Mouse (Mus musculus) intestine, embryonic 15.5 days (tissue): ENCODE data around the gene Agfg1. TPM values are rescaled to one million over a fixed set of nuclear protein-coding genes. Genes with fewer than 3 reads are reported as not detected.

ENCODE experiments used
- ATAC-seq: fragments of 200-750 bp; cut with Nextera tagmentation; 2 replicates; pipeline ENCODE4 v1.8.0; 2017; ENCODE audit warnings: moderate TSS enrichment, moderate library complexity
- H3K27ac ChIP-seq: fragments of 300-500 bp; sonication (generic); 2 replicates; pipeline ENCODE4 v1.5.1; 2015; ENCODE audit warnings: mild to moderate bottlenecking, inconsistent platforms
- H3K27me3 ChIP-seq: fragments of 300-500 bp; sonication (generic); replicated peaks from 2 replicates; pipeline ENCODE4 v1.6.1; 2015; ENCODE audit warnings: inconsistent platforms
- H3K36me3 ChIP-seq: fragments of 300-500 bp; sonication (generic); 2 replicates; pipeline ENCODE4 v1.6.1; 2015; ENCODE audit warnings: inconsistent platforms
- H3K4me1 ChIP-seq: fragments of 300-500 bp; sonication (generic); replicated peaks from 2 replicates; pipeline ENCODE4 v1.6.1; 2015; ENCODE audit warnings: inconsistent platforms
- H3K4me2 ChIP-seq: fragments of 300-500 bp; sonication (generic); replicated peaks from 2 replicates; pipeline ENCODE4 v1.6.1; 2015; ENCODE audit warnings: mild to moderate bottlenecking, inconsistent platforms
- H3K4me3 ChIP-seq: fragments of 300-500 bp; sonication (generic); replicated peaks from 2 replicates; pipeline ENCODE4 v1.5.1; 2015; ENCODE audit warnings: inconsistent platforms
- H3K9ac ChIP-seq: fragments of 300-500 bp; sonication (generic); 2 replicates; pipeline ENCODE4 v1.6.1; 2015; ENCODE audit warnings: inconsistent platforms
- H3K9me3 ChIP-seq: fragments of 300-500 bp; sonication (generic); 2 replicates; pipeline ENCODE4 v1.6.1; 2016; ENCODE audit warnings: inconsistent platforms
- WGBS: fragments of 180-500 bp; shearing (Covaris S2); methylation state at CpG from one replicate; pipeline ENCODE4 v1.1.7; 2015; 5-methylcytosine and 5-hydroxymethylcytosine counted together
- polyA plus RNA-seq: library from polyadenylated mRNA; unstranded; fragments of >200 nt; fragmentation: Nextera tagmentation; extraction: Ambion mirVana; gene quantifications from 2 replicates; pipeline ENCODE4 v1.2.1, GENCODE M21; 2015

The Agfg1 gene
- polyA plus RNA-seq, 1 experiment from 2014 or later: 35.7 TPM

GRCm38 (mm10) chr1:82806391-82806790, 32.9 kb upstream of the Agfg1 start:
- Histone ChIP-seq H3K9me3 (no peaks in the 10 kb centered on the region), H3K27ac (no peak overlapping the region), H3K36me3 (no peaks in the 10 kb centered on the region), H3K9ac (no peak overlapping the region), H3K4me3 (no peak overlapping the region), H3K4me2 (no peak overlapping the region), H3K27me3 (no peaks in the 10 kb centered on the region), H3K4me1 (no peaks in the 10 kb centered on the region)
- ATAC-seq: no peak
- 73% methylated on average over 8 of the region's 8 CpGs for WGBS

DNA sequence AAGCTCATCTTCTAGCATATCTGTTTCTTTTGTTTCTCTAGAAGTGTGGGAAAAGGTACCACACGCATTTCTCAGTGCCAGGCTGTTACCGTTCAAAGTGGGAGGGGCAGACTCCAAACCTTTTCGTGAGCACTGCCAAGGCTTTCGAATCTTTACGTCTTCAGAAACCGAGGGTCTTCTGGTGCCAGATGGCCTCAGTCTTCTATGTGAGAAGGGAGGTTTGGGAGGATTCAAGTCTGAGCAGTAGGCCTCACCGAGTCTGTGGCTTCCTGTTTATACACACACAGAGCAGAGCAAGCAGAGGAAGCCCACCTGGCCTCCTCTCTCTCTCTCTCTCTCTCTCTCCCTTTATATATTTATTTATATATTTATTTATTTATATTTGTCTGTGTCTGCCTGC, 32.1 kb upstream of the Agfg1 start:
- Histone ChIP-seq H3K9ac (no peak overlapping the region), H3K36me3 (no peaks in the 10 kb centered on the region), H3K4me3 (no peak overlapping the region), H3K4me1 (no peaks in the 10 kb centered on the region), H3K9me3 (no peaks in the 10 kb centered on the region), H3K27ac (no peak overlapping the region), H3K4me2 (no peak overlapping the region), H3K27me3 (no peaks in the 10 kb centered on the region)
- ATAC-seq: no peak
- 72% methylated on average over 7 of the region's 7 CpGs for WGBS

- H3K4me3 ChIP-seq: no peak overlapping the region
- ATAC-seq: no peak
- H3K9ac ChIP-seq: no peak overlapping the region
- no peaks in the 10 kb centered on the region for H3K27me3 ChIP-seq
- no peaks in the 10 kb centered on the region for H3K36me3 ChIP-seq
- no peak overlapping the region for H3K4me2 ChIP-seq
- 66% methylated on average over 3 of the region's 3 CpGs for WGBS
- H3K9me3 ChIP-seq: no peaks in the 10 kb centered on the region
- no peak overlapping the region for H3K27ac ChIP-seq
- H3K4me1 ChIP-seq: no peaks in the 10 kb centered on the region
These were observed 30.7 kb upstream of the Agfg1 start for GRCm38 (mm10) chr1:82808564-82808963.

DNA sequence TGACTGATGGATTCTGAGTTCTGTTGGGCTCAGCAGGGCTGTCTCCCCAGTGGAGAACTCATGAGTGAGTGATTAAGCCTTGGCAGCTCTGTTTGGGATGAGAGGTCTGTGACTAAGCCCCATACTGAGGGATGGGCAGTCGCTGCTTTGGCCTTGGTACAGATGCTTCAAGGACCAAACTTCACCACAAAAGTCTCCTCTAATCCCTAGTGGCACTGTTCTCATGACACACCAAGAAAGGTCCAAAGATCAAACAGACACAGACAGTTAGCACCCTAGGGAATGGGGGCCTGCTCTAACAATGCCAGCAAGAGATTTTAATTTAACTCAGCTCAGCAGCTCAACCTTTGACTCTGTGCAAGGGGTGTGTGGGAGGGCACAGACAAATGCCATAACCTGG, 27.5 kb upstream of the Agfg1 start:
- Histone ChIP-seq H3K27ac (0 out of 2 replicates have a peak overlapping the region, but pooled peaks have one; percentile 7), H3K9me3 (no peaks in the 10 kb centered on the region), H3K4me1 (no peaks in the 10 kb centered on the region), H3K4me2 (no peak overlapping the region), H3K36me3 (no peaks in the 10 kb centered on the region), H3K27me3 (no peaks in the 10 kb centered on the region), H3K4me3 (no peak overlapping the region), H3K9ac (no peak overlapping the region)
- 58% methylated on average over 1 of the region's 1 CpGs for WGBS
- 0 out of 2 replicates have a peak, but pooled peaks have one; percentile 6 for ATAC-seq

GRCm38 (mm10) chr1:82815941-82816716, 23.2 kb upstream of the Agfg1 start:
- H3K27ac ChIP-seq: peak overlapping the region; percentile 79
- H3K4me2 ChIP-seq: peak overlapping the region; percentile 6; the same call in 1 of the 2 replicates
- H3K27me3 ChIP-seq: no peaks in the 10 kb centered on the region
- ATAC-seq: peak; percentile 97
- no peaks in the 10 kb centered on the region for H3K9me3 ChIP-seq
- H3K4me1 ChIP-seq: peaks cover 7% of the 10 kb centered on the region; the same call in 1 of the 2 replicates
- H3K4me3 ChIP-seq: no peak overlapping the region
- 49% methylated on average over 17 of the region's 17 CpGs for WGBS
- no peaks in the 10 kb centered on the region for H3K36me3 ChIP-seq
- H3K9ac ChIP-seq: no peak overlapping the region

DNA sequence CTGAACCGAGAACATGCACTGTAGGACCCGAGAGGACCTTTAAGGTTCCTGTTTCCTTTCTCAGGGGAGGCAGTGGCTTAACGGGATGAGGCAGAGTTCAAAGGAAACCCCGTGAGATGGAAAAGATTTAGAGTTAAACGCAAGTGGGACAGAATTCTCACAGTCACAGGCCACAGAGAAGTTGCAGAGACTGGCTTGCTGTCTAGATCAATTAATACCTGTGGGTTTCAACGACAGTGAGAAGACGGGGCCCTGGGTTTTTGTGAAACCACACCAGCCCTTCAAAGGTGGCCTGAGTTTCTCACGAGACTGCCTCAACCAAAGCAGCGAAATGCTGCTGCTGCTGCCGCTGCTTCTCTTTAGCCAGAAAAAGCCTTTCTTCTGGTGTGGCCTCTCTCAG, 19.9 kb upstream of the Agfg1 start:
- no peak overlapping the region for H3K4me2 ChIP-seq
- no peaks in the 10 kb centered on the region for H3K27me3 ChIP-seq
- no peak overlapping the region for H3K27ac ChIP-seq
- 61% methylated on average over 10 of the region's 10 CpGs for WGBS
- H3K9ac ChIP-seq: no peak overlapping the region
- ATAC-seq: no peak
- no peak overlapping the region for H3K4me3 ChIP-seq
- H3K4me1 ChIP-seq: peaks cover 7% of the 10 kb centered on the region; the same call in 1 of the 2 replicates
- no peaks in the 10 kb centered on the region for H3K9me3 ChIP-seq
- no peaks in the 10 kb centered on the region for H3K36me3 ChIP-seq

- Histone ChIP-seq H3K4me2 (peak overlapping the region; percentile 46), H3K9ac (no peak overlapping the region), H3K36me3 (no peaks in the 10 kb centered on the region), H3K9me3 (no peaks in the 10 kb centered on the region), H3K4me3 (no peak overlapping the region), H3K27me3 (no peaks in the 10 kb centered on the region), H3K4me1 (peaks cover 7% of the 10 kb centered on the region; the same call in 1 of the 2 replicates), H3K27ac (peak overlapping the region; percentile 62)
- ATAC-seq: peak; percentile 43
- WGBS: 39% methylated on average over 15 of the region's 15 CpGs
These were observed 19.1 kb upstream of the Agfg1 start for GRCm38 (mm10) chr1:82820179-82820578.

- Histone ChIP-seq H3K27ac (no peak overlapping the region), H3K4me3 (no peak overlapping the region), H3K4me2 (no peak overlapping the region; the same call in 1 of the 2 replicates), H3K36me3 (no peaks in the 10 kb centered on the region), H3K4me1 (peaks cover 7% of the 10 kb centered on the region; the same call in 1 of the 2 replicates), H3K9me3 (no peaks in the 10 kb centered on the region), H3K9ac (no peak overlapping the region), H3K27me3 (no peaks in the 10 kb centered on the region)
- no peak for ATAC-seq
- 65% methylated on average over 3 of the region's 3 CpGs for WGBS
These were observed 18.6 kb upstream of the Agfg1 start for GRCm38 (mm10) chr1:82820626-82821186.

DNA sequence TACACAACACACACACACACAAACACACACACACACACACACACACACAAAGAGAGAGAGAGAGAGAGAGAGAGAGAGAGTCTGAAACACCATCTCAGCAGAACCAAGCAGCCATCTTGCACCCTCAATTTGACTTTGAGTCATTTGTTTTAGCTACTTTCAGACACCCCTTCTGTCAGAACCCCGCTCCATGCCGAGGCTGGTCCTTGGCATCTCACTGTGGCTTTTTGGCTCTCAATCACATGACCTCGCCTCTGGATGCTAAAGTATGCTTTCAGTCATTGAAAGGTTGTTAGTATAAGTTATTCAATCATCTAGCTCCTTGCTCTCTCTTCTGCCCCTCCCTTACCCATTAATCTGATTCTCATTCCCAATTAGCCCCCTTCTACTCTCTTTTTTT, 17.4 kb upstream of the Agfg1 start:
- no peak overlapping the region for H3K4me3 ChIP-seq
- no peaks in the 10 kb centered on the region for H3K9me3 ChIP-seq
- H3K27me3 ChIP-seq: no peaks in the 10 kb centered on the region
- no peak overlapping the region for H3K9ac ChIP-seq
- H3K4me1 ChIP-seq: peaks cover 7% of the 10 kb centered on the region; the same call in 1 of the 2 replicates
- H3K36me3 ChIP-seq: no peaks in the 10 kb centered on the region
- H3K4me2 ChIP-seq: no peak overlapping the region
- H3K27ac ChIP-seq: no peak overlapping the region
- ATAC-seq: no peak
- 83% methylated on average over 3 of the region's 3 CpGs for WGBS

- no peak overlapping the region for H3K4me2 ChIP-seq
- H3K4me3 ChIP-seq: no peak overlapping the region
- no peak overlapping the region for H3K9ac ChIP-seq
- WGBS: 84% methylated on average over 6 of the region's 6 CpGs
- no peaks in the 10 kb centered on the region for H3K36me3 ChIP-seq
- no peak overlapping the region for H3K27ac ChIP-seq
- ATAC-seq: no peak
- H3K27me3 ChIP-seq: no peaks in the 10 kb centered on the region
- no peaks in the 10 kb centered on the region for H3K9me3 ChIP-seq
- peaks cover 7% of the 10 kb centered on the region; the same call in 1 of the 2 replicates for H3K4me1 ChIP-seq
These were observed 15.1 kb upstream of the Agfg1 start for GRCm38 (mm10) chr1:82824147-82824546.

DNA sequence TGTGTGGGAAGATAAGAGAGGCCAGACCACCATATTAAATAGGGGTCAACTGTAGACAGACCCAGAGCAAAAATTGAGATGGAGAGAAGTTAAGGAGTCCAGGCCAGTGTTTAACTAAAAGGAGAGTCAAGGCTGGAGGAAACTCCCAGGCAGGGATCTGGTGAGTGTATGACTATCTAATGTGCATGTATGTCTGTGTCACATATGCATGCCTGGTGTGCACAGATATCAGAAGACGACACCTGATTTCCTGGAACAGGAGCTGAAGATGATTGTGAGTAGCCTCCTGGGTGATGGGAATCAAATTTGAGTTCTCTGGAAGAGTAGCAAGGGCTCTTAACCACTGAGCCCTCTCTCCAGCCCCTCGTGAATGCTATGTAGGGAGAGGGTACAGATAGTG, 14.0 kb upstream of the Agfg1 start:
- 83% methylated on average over 2 of the region's 2 CpGs for WGBS
- no peaks in the 10 kb centered on the region for H3K9me3 ChIP-seq
- peak; percentile 44; the same call in 1 of the 2 replicates for ATAC-seq

DNA sequence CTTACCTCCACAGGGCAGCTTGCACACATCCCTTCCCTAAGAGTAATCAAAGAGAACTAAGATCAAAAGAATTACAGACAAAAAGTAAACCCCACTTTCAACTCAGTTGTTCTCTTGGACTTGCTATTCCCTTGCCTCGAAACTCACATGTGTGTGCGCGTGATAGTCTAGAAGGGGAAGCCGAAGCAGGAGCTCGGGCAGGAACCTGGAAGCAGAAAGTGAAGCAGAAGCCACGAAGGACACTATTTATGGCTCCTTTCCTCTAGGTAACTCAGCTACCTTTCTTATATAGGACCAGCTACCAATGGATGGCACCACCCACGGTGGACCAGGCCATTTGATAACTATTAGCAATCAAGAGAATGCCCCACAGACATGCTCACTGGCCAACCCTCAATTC, 13.5 kb upstream of the Agfg1 start:
- Histone ChIP-seq H3K9ac (no peak overlapping the region), H3K4me3 (no peak overlapping the region), H3K36me3 (no peaks in the 10 kb centered on the region), H3K27me3 (no peaks in the 10 kb centered on the region), H3K27ac (no peak overlapping the region), H3K4me1 (no peaks in the 10 kb centered on the region), H3K9me3 (no peaks in the 10 kb centered on the region), H3K4me2 (no peak overlapping the region)
- WGBS: 92% methylated on average over 7 of the region's 7 CpGs
- ATAC-seq: no peak

More for the DNA sequence above, 14.0 kb upstream of the Agfg1 start:
- H3K9ac ChIP-seq: no peak overlapping the region
- no peak overlapping the region for H3K27ac ChIP-seq
- H3K36me3 ChIP-seq: no peaks in the 10 kb centered on the region
- no peak overlapping the region for H3K4me3 ChIP-seq
- peaks cover 2% of the 10 kb centered on the region; the same call in 1 of the 2 replicates for H3K4me1 ChIP-seq
- H3K4me2 ChIP-seq: no peak overlapping the region
- H3K27me3 ChIP-seq: no peaks in the 10 kb centered on the region
